Mouse (Mus musculus) heart, postnatal 4 days (tissue): Measurements from ENCODE around the gene Dcun1d1. TPM values are rescaled to one million over a fixed set of nuclear protein-coding genes. Genes with fewer than 3 reads are reported as not detected.
A peak's percentile ranks its signal among the peaks of the same experiment; 100 is the strongest.

Source experiments
- DNase-seq: peaks from one replicate; pipeline ENCODE4 v3.0.0; 2021
- total RNA-seq, 2 experiments: library from RNA; stranded (reverse); gene quantifications; 2 replicates each; pipeline ENCODE4 v1.2.3; 2021

Dcun1d1 gene
- total RNA-seq, 2 experiments from 2014 or later, result 68.5 to 75.9 TPM

DNA sequence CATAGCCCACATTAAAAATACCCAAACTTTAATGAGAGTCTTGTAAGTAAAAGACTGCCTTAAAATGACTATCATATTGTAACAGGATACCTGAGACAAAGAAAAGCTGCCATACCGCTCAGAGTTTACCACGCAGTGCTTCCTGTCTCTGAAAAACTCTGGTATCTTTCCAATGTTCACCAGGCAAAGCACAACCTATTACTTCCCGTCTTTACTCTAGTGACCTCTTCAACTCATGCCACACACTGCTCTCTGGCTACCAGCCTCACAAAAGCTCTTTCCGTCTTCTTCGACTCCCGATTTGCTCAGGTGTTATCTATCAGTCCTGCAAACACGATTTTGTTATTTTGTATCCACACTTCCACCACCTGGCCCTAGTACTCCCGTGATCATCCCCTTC lies 7.4 kb downstream of the Dcun1d1 start:
- DNase-seq, result no peak

DNA sequence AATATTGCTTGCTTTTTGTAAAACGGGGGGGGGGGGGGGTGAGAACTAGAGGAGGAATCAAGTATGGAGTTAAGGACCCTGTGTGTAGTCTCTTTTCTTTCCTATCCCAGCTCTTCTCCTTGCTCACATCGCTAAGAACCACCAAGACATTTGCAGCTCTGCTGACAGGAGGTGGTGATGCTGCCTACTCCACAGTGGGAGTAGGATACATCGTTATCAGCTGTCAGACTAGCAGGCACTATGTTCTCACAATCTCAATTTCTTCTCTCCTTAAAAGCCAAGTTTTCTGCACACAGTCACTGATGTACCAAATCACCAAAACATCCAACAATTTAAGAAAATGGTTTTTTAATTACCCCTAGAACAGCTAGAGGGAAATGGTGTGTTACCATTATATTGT lies 7.8 kb downstream of the Dcun1d1 start:
- no peak for DNase-seq

DNA sequence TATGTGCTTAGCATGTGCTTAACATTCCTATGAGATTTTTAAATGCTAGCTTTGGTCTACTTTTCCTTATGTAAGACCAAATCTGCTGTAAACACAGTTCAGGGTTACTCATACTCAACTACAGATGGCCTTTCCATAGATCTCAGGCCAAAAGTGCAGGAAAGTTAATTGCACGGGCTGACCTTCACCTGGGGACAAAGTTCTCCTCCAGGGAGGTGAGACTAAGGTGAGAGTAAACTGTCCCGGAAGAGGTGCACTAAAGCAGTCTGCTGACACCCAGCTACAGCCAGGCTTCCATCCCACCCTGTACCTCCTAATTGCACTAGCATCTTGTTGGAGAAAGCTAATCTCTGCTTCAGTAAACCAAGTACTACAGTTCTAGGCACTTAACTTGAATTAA lies 11.4 kb downstream of the Dcun1d1 start:
- DNase-seq, result no peak

DNA sequence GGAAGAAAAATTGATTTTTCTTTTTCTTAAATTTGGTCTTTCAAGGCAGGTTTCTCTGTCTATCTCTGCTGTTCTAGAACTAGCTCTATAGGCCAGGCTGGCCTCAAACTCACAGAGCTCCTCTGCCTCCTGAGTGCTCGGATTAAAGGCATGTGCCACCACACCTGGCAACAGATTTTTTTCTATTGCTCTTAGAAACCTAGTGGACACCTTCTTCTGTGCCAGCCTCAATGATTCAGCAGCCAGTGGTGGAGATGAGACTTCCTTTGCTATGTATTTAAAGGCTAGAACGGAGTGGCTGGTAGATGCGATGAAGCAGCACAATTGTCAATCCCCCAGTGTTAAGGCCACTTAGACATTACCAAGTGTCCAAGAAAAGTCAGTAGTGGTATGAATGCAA lies 13.2 kb downstream of the Dcun1d1 start:
- no peak for DNase-seq

DNA sequence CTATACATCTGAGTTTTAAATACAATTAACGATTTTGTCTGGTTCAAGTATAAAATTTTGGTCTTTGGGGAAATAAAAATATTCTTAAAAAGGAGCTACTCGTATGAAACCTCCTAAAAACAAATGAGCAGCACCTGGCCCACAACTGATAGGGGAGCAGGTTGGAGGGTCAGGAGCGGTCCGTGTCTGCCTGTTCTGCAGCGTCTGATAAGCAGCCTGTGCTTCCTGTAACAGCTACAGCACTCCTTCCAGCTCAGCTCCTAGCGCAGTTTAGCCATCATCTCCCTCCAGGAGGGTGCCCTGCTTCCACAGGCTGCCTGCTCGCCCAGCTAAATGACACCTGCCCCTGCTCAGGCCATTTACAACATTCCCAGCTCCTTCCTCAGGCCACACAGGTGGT lies 13.8 kb downstream of the Dcun1d1 start:
- no peak for DNase-seq

DNA sequence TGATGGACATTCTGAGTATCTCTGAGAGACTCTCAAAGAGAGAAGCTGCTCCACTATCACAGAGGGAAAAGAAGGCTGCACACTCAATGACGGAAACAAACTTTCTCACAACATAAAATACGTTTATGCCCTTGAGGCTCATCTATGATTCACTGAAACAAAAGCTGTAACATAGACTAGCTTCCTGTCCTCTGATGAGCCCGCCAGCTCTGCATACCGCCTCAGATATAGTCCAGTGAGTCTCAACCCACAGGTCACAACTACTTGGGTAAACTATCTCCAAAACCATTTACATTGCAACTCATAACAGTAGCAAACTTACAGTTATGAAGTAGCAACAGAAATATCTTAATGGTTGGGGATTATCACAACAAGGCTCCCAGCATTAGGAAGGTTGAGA lies 14.7 kb downstream of the Dcun1d1 start:
- DNase-seq, result no peak

DNA sequence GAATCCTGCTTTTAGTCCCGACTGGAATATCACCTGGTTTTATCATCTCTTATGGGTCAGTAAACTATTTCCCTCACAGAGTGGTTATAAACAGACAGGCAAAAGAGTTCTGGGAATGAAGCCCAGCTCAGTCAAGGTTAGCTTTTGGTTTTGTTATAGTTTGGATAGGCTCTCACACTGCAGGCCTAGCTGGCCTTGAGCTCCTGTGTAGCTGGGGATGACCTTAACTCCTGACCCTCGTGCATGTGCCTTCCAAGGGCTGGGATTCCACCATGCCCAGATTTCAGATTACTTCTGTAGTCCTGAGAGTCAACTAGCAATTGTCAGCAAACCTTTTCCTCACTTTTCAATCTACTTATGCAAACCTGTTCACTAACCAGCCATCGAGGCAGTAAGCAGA lies 19.0 kb downstream of the Dcun1d1 start:
- no peak for DNase-seq

DNA sequence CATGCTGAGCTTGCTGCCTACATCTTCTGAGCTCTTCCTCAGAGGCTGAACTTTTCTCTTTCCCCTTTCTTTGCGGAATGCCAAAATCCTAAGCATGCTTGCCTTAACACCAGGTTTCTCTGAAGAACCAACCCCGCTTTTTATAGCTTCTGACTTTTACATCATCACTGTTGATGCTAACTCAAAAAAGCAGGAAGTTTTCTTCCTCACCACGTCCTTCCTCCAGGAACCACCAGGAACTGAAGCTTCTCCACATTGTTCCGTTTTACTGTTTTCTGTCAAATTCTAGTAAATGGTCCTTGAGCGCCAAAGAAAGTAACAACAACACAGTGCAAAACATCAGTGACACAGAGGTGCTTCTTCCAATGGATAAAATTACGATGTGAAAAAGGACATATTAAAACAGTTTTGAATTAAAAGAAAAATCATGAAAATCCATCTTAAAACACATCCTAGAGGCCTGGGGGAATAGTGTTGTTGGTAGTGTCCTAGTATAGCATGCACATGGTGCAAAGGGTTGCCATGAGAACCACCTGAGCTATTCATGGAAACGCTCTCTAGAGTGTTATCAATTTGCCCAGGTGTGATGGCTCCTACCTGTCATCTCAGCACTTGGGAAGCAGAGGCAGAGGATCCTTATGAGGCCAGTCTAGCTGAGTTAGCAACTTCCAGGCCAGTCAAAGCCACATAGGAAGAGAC lies 28.1 kb downstream of the Dcun1d1 start:
- no peak for DNase-seq

DNA sequence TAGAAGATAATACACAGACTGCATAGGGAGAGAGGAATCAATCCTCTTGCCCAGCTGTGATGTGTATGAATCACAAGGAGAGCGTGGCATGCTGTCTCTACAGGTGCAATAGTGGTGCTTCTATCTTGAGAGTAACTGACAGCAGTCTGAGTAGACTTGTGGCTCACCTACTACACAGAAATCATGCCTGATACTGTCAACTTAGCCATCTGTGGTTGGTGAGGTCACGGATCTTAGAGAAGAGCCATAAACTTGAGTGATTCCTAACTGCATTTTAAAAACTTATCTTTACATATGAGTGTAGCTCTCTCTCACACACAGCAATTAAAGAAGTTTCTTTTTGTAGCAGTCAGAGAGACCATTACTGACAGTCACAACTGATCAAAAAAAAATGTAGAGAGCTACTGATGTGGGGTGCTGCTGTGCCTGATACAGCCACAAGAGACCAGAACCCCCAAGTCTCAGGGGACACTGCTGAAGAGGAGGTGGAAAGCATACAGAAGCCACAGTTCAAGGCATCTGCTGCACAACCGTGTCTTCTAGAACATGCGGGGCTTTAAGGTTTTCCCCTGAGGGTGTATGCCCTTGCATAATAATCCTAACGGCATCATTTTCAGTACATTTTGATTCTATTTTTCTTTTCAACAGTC lies 36.6 kb downstream of the Dcun1d1 start:
- no peak for DNase-seq

DNA sequence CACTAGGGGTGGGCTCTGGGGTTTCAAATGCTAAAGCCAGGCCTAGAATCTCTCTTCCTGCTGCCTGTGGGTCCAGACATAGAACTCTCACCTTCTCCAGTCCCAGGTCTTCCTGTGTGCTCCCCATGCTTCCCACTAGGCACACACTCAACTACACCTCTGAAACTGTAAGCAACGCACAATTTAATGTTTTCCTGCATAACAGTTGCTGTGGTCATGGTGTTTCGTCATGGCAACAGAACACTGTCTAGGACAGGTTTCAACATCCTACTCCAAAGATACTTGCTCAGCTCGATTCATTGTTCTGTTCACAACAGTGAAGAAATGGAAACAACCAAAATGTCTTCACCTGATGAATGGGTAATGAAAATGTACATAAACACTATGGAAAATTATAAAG lies 38.1 kb downstream of the Dcun1d1 start:
- no peak for DNase-seq

DNA sequence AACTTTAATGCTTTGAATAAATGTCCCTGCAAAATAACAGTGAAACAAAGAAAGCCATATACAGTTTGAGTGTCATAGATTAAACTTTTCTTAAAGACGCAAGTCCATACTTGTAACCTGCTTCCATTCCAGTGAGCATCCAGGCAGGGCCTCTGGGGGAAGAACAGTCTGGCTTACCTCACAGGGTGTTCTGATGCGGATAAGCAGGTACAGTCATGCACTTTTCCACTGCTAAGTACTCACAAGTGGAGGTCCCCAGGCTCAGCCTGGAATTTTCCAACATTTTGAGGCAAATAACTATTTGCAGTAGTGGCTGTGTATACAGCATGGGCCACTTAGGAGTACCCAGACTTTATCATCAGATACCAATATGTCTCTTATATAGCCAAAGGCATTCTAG lies 39.3 kb downstream of the Dcun1d1 start:
- no peak for DNase-seq

DNA sequence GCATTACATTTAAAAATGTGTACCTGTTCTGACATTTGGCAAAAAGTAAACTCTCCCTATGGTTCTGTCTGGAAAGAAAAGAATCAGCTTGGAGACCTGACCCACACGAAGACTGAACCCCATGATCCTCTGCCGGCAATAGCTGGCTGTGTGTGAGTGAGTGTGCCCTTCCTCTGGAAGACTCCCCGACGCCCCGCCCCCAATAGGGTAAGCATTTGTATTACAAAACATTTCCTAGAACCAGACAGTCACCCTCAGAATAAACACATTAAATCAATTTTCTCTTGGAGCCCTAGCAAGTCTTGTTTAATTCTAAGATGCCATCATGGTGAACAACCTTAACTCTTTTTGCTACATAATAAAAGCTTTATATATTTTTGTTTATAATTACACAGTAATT lies 44.1 kb downstream of the Dcun1d1 start:
- no peak for DNase-seq

DNA sequence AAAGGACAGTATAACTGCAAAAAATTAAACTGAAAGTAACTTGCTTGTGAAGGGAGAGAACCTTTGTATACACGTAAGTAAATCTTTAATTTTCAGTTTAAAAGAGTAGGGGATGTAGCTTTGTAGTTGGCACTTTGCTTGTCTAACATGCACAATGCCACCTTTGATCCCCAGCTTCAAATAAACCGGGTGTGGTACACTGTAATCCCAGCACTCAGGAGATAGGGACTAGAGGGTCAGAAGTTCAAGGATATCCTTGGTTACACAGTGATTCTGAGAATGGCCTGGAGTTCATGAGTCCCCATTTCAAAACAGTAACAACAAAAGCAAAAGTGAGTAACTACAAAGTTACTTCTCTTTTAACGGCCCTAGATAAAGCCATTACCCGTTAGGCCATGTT lies 46.1 kb downstream of the Dcun1d1 start:
- no peak for DNase-seq

DNA sequence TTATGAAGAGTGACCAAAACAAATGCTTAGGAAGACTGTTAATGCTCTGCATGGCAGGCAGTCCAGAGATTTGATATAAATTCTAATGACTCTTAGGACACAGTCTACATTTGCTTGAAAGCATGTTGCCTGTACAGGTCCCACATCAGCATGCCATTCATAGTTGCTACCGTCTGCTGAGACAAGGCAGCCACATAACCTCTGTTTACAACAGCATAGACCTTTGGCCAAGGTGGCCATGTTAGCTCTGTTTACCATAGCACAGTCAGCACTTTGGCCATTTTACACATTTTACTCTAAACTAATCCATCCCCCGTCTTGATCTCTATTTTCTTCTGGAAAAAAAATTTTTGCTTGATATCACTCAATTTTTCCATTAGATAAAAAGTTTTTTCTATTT lies 47.7 kb downstream of the Dcun1d1 start:
- no peak for DNase-seq

DNA sequence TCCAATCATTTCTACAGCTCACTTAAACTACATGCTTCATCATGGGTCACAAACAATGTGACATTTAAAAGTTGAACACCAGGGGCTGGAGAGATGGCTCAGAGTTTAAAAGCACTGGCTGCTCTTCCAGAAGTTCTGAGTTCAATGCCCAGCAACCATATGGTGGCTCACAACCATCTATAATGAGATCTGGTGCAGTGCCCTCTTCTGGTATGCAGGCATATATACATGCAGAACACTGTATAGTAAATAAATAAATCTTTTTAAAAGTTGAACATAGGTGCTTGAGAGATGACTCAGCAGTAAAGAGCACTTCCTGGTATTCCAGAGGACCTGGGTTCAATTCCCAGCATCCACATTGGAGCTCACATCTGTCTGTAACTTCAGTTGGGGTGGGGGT lies 54.0 kb downstream of the Dcun1d1 start:
- no peak for DNase-seq

DNA sequence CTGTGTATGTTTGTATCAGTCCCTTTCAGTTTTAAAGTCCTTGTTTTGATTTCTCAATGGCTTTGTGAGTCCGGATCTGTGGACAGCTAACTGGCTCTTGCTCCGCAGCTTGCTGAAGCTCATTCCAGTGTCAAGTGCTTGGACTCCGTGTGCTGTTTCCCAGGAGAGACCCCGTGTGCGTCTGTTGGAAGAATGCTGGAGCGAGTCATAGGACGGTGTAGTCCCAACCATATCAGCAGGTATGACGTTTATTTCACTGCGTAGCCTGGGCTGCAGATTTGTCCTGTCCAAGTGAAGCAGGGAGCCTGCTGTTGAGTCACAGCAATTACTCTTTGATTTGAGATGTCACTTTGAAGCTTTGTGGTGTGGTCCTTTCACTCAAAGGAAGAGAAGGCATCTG lies 87.9 kb downstream of the Dcun1d1 start:
- DNase-seq, result peak; percentile 37

Other genes with a start within 250 kb of the Dcun1d1 start
- 10 to 100 TPM; 32.1 to 38.4 TPM for gene Atp11b, start 183.3 kb downstream of the Dcun1d1 start, total RNA-seq
- gene Mccc1, start 63.2 kb upstream of the Dcun1d1 start, total RNA-seq, result 10 to 100 TPM; 41.1 to 45.5 TPM
- gene Ccdc144b, start 116.1 kb upstream of the Dcun1d1 start, total RNA-seq, result not detected
- gene Acad9, start 128.5 kb upstream of the Dcun1d1 start, total RNA-seq, result 10 to 100 TPM; 49.5 to 62.1 TPM
- gene D3Ertd254e, start 213.6 kb upstream of the Dcun1d1 start, total RNA-seq, result 1 to 10 TPM; 6.4 to 7.6 TPM